ENCODE assay signal across 13 mouse cellular contexts in the genomic region with DNA sequence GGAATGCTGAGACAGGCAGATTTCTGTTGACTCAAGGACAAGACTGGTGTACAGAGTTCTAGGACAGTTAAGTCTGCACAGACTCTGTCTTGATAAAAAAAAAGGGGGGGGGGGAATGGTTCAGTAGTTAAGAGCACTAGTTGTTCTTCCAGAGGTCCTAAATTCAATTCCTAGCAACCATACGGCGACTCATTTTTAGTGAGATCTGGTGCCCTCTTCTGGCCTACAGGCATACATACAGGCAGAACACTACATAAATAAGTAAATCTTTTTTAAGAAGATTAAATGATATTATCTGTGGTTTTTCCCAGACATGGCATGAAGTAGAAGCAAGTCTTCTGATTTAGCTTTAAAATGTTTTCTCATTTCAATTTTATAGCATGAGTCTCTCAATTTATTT. TPM values are rescaled to one million over a fixed set of nuclear protein-coding genes. Genes with fewer than 3 reads are reported as not detected.
DNase-seq lines count a peak whose midpoint lies in the region; ATAC-seq and TF ChIP-seq lines count a peak whose summit lies in the region.
"Had no signal": no experiment of that assay in that cellular context is flagged by ENCODE, and none has a peak within 500 bp of the region (broad histone marks: within the 10 kb centered on the region; RNA-seq: fewer than 3 reads in every experiment).

No protein-coding gene starts in this region.

- no peak overlapping the region for H3K4me2 ChIP-seq in heart, postnatal 0 days (ENCODE audit: low read depth, low read length)
- H3K4me2 ChIP-seq in midbrain, postnatal 0 days (ENCODE audit: low read depth, low read length, poor library complexity, severe bottlenecking) = no peak overlapping the region
- no peak overlapping the region for H3K4me2 ChIP-seq in midbrain, embryonic 13.5 days (replicated peaks)
- H3K4me2 ChIP-seq: liver, embryonic 13.5 days; neural tube, embryonic 12.5 days had no signal

- no peaks in the 10 kb centered on the region for H3K4me1 ChIP-seq in heart, postnatal 0 days (ENCODE audit: control insufficient read depth, insufficient read depth)
- no peaks in the 10 kb centered on the region for H3K4me1 ChIP-seq in midbrain, postnatal 0 days (ENCODE audit: insufficient read depth, low read length)
- H3K4me1 ChIP-seq in midbrain, embryonic 13.5 days (replicated peaks) = no peaks in the 10 kb centered on the region
- H3K4me1 ChIP-seq: liver, embryonic 13.5 days had no signal

- no peak overlapping the region for H3K4me3 ChIP-seq in heart, postnatal 0 days (ENCODE audit: low read depth, low read length)
- H3K4me3 ChIP-seq in midbrain, postnatal 0 days (ENCODE audit: low read depth, low read length) = no peak overlapping the region
- no peak overlapping the region for H3K4me3 ChIP-seq in midbrain, embryonic 13.5 days (replicated peaks)
- H3K4me3 ChIP-seq: liver, embryonic 13.5 days; neural tube, embryonic 12.5 days had no signal

- TF ChIP-seq EP300 in heart, postnatal 0 days (IDR thresholded peaks at IDR 0.05; ENCODE audit: low read depth) = no peak

- H3K27me3 ChIP-seq in heart, postnatal 0 days (ENCODE audit: control insufficient read depth, insufficient read depth, low read length) = peaks cover 4% of the 10 kb centered on the region; the same call in 1 of the 2 replicates
- peaks cover 7% of the 10 kb centered on the region; the same call in 1 of the 2 replicates for H3K27me3 ChIP-seq in midbrain, postnatal 0 days (ENCODE audit: insufficient read depth, low read length)
- H3K27me3 ChIP-seq in midbrain, embryonic 13.5 days = peaks cover 58% of the 10 kb centered on the region
- H3K27me3 ChIP-seq: neural tube, embryonic 12.5 days had no signal

- no peak overlapping the region for H3K27ac ChIP-seq in heart, postnatal 0 days (ENCODE audit: low read depth)
- H3K27ac ChIP-seq in midbrain, postnatal 0 days (ENCODE audit: low read depth, low read length) = no peak overlapping the region
- no peak overlapping the region for H3K27ac ChIP-seq in midbrain, embryonic 13.5 days
- H3K27ac ChIP-seq: liver, embryonic 13.5 days; neural tube, embryonic 12.5 days had no signal

- no peaks in the 10 kb centered on the region for H3K9me3 ChIP-seq in heart, postnatal 0 days (replicated peaks; ENCODE audit: control insufficient read depth, low read length)
- H3K9me3 ChIP-seq in midbrain, postnatal 0 days (ENCODE audit: low read length) = no peaks in the 10 kb centered on the region
- H3K9me3 ChIP-seq in midbrain, embryonic 13.5 days = no peaks in the 10 kb centered on the region
- H3K9me3 ChIP-seq: liver, embryonic 13.5 days; neural tube, embryonic 12.5 days had no signal

- TF ChIP-seq POLR2A in brain, embryonic 14.5 days (IDR thresholded peaks at IDR 0.05; ENCODE audit: borderline replicate concordance, extremely low read depth, insufficient read depth, insufficient read length, poor library complexity, severe bottlenecking) = no peak

- H3K9ac ChIP-seq in heart, postnatal 0 days (replicated peaks; ENCODE audit: low read depth, low read length) = no peak overlapping the region
- H3K9ac ChIP-seq in midbrain, postnatal 0 days (replicated peaks; ENCODE audit: low read length, poor library complexity, severe bottlenecking) = no peak overlapping the region
- no peak overlapping the region for H3K9ac ChIP-seq in midbrain, embryonic 13.5 days (replicated peaks)
- H3K9ac ChIP-seq: liver, embryonic 13.5 days; neural tube, embryonic 12.5 days had no signal

- H3K36me3 ChIP-seq in heart, postnatal 0 days (replicated peaks; ENCODE audit: control insufficient read depth, insufficient read depth, low read length) = no peaks in the 10 kb centered on the region
- no peaks in the 10 kb centered on the region for H3K36me3 ChIP-seq in midbrain, postnatal 0 days (ENCODE audit: insufficient read depth, low read length)
- no peaks in the 10 kb centered on the region for H3K36me3 ChIP-seq in midbrain, embryonic 13.5 days
- H3K36me3 ChIP-seq: liver, embryonic 13.5 days; neural tube, embryonic 12.5 days had no signal

- WGBS in heart, postnatal 0 days = 40% methylated on average over 2 of the region's 2 CpGs
- WGBS in midbrain, postnatal 0 days = 33% methylated on average over 2 of the region's 2 CpGs
- 35% methylated on average over 2 of the region's 2 CpGs for WGBS in midbrain, embryonic 13.5 days

- DNase-seq in heart, postnatal 0 days (ENCODE audit: low spot score) = no peak
- no peak for DNase-seq in heart, adult 11 months
- peak; percentile 9 for DNase-seq in midbrain, postnatal 0 days (ENCODE audit: low spot score)
- peak; percentile 58 for DNase-seq in brain, embryonic 14.5 days (ENCODE audit: low read depth)
- DNase-seq in retina, postnatal 1 day = peak; percentile 46
- DNase-seq in layer of hippocampus, postnatal 25 days (ENCODE audit: extremely low spot score in 1 of 2, low spot score in 1 of 2) = no peak
- no peak for DNase-seq in left cerebral cortex, adult 9 months (ENCODE audit: low spot score in 2 of 2)
- DNase-seq: gastrocnemius, postnatal 25 days; liver, embryonic 13.5 days had no signal

- no peak for ATAC-seq in heart, postnatal 0 days (ENCODE audit: insufficient read depth, low read depth)
- ATAC-seq in midbrain, postnatal 0 days (ENCODE audit: low FRiP score) = no peak
- ATAC-seq in midbrain, embryonic 13.5 days = no peak

- peak; percentile 42 for TF ChIP-seq CTCF in heart, postnatal 0 days (IDR thresholded peaks at IDR 0.05; ENCODE audit: low read depth)
- TF ChIP-seq CTCF in midbrain, postnatal 0 days (IDR thresholded peaks at IDR 0.05) = peak; percentile 63
- peak; percentile 26; the same call in 1 of the 2 replicates for TF ChIP-seq CTCF in brain, embryonic 14.5 days (IDR thresholded peaks at IDR 0.05; ENCODE audit: borderline replicate concordance, extremely low read depth, insufficient read depth, insufficient read length)

RNA-seq across cellular contexts. Expression of a gene that starts 15.4 kb away (rescaled TPM):
- total RNA-seq in heart, postnatal 0 days (2014; rRNA removed; ENCODE audit: low replicate concordance) = 0.65 and 1.7 TPM in 2 replicates
- 0.90 and 0.91 TPM in 2 replicates for polyA plus RNA-seq in heart, postnatal 0 days (2015; fragmentation: Nextera tagmentation; extraction: Ambion mirVana)
- 9.7 and 13.7 TPM in 2 replicates for total RNA-seq in midbrain, postnatal 0 days (2014; rRNA removed)
- 3.3 and 5.1 TPM in 2 replicates for polyA plus RNA-seq in midbrain, postnatal 0 days (2015; fragmentation: Nextera tagmentation; extraction: Ambion mirVana)
- 8.4 and 8.9 TPM in 2 replicates for polyA plus RNA-seq in midbrain, embryonic 13.5 days (2015; fragmentation: Nextera tagmentation; extraction: Ambion mirVana)
- 7.0 and 8.7 TPM in 2 replicates for polyA plus RNA-seq in brain, embryonic 14.5 days (2012; rRNA removed)
- total RNA-seq in layer of hippocampus, postnatal 25 days (2021) = 10 to 100 TPM; 17.2 to 19.3 TPM

RNA-seq across cellular contexts. Expression of a gene that starts 42.6 kb away (rescaled TPM):
- not detected in 2 replicates for total RNA-seq in heart, postnatal 0 days (2014; rRNA removed; ENCODE audit: low replicate concordance)
- polyA plus RNA-seq in heart, postnatal 0 days (2015; fragmentation: Nextera tagmentation; extraction: Ambion mirVana) = 0.15 TPM in 1 of 2 replicates, not detected in the other
- not detected in 2 replicates for total RNA-seq in midbrain, postnatal 0 days (2014; rRNA removed)
- polyA plus RNA-seq in midbrain, postnatal 0 days (2015; fragmentation: Nextera tagmentation; extraction: Ambion mirVana) = 0.20 and 0.21 TPM in 2 replicates
- polyA plus RNA-seq in midbrain, embryonic 13.5 days (2015; fragmentation: Nextera tagmentation; extraction: Ambion mirVana) = 0.34 and 0.35 TPM in 2 replicates
- 1.2 and 1.4 TPM in 2 replicates for polyA plus RNA-seq in brain, embryonic 14.5 days (2012; rRNA removed)
- under 1 TPM in 1 of 2 experiments, not detected in 1; 0.47 TPM for total RNA-seq in layer of hippocampus, postnatal 25 days (2021)
- total RNA-seq: gastrocnemius, postnatal 25 days had no signal
- polyA plus RNA-seq: liver, embryonic 13.5 days had no signal

RNA-seq across cellular contexts. Expression of a gene that starts 50.2 kb away (rescaled TPM):
- total RNA-seq in heart, postnatal 0 days (2014; rRNA removed; ENCODE audit: low replicate concordance) = not detected in 2 replicates
- not detected in 2 replicates for polyA plus RNA-seq in heart, postnatal 0 days (2015; fragmentation: Nextera tagmentation; extraction: Ambion mirVana)
- total RNA-seq in midbrain, postnatal 0 days (2014; rRNA removed) = 2.0 TPM in 1 of 2 replicates, not detected in the other
- polyA plus RNA-seq in midbrain, postnatal 0 days (2015; fragmentation: Nextera tagmentation; extraction: Ambion mirVana) = 0.63 TPM in 1 of 2 replicates, not detected in the other
- polyA plus RNA-seq in midbrain, embryonic 13.5 days (2015; fragmentation: Nextera tagmentation; extraction: Ambion mirVana) = not detected in 2 replicates
- 0.28 and 0.56 TPM in 2 replicates for polyA plus RNA-seq in brain, embryonic 14.5 days (2012; rRNA removed)
- total RNA-seq in layer of hippocampus, postnatal 25 days (2021) = 1 to 10 TPM in 1 of 2 experiments, not detected in 1; 1.4 TPM
- total RNA-seq: gastrocnemius, postnatal 25 days had no signal
- polyA plus RNA-seq: intestine, embryonic 14.5 days; liver, embryonic 13.5 days; neural tube, embryonic 12.5 days had no signal

RNA-seq across cellular contexts. Expression of a gene that starts 50.4 kb away (rescaled TPM):
- total RNA-seq in heart, postnatal 0 days (2014; rRNA removed; ENCODE audit: low replicate concordance) = not detected in 2 replicates
- polyA plus RNA-seq in heart, postnatal 0 days (2015; fragmentation: Nextera tagmentation; extraction: Ambion mirVana) = not detected in 2 replicates
- not detected in 2 replicates for total RNA-seq in midbrain, postnatal 0 days (2014; rRNA removed)
- not detected in 2 replicates for polyA plus RNA-seq in midbrain, postnatal 0 days (2015; fragmentation: Nextera tagmentation; extraction: Ambion mirVana)
- polyA plus RNA-seq in midbrain, embryonic 13.5 days (2015; fragmentation: Nextera tagmentation; extraction: Ambion mirVana) = not detected in 2 replicates
- not detected in 2 replicates for polyA plus RNA-seq in brain, embryonic 14.5 days (2012; rRNA removed)
- total RNA-seq in layer of hippocampus, postnatal 25 days (2021) = not detected
- total RNA-seq: gastrocnemius, postnatal 25 days had no signal
- polyA plus RNA-seq: intestine, embryonic 14.5 days; liver, embryonic 13.5 days; neural tube, embryonic 12.5 days; testis, adult 2 months had no signal

Comparison
In these comparisons a context has a peak if more than half of its experiments do, and no peak if none do; other contexts are left out.
1. DNase-seq: peak in midbrain, postnatal 0 days (single experiment), brain, embryonic 14.5 days (single experiment) and retina, postnatal 1 day (single experiment); none in heart, postnatal 0 days (single experiment), heart, adult 11 months (single experiment), layer of hippocampus, postnatal 25 days (0 of 2) and left cerebral cortex, adult 9 months (0 of 2).
2. Peak in every context shown above with its lines, with median percentiles within 50 percentile points of each other: CTCF ChIP-seq.